Mouse (Mus musculus) layer of hippocampus, postnatal 14 days (tissue): Measurements from ENCODE around the gene Slc38a6. TPM values are rescaled to one million over a fixed set of nuclear protein-coding genes. Genes with fewer than 3 reads are reported as not detected.

Source experiments
- DNase-seq, 2 experiments: peaks; one replicate each; pipeline ENCODE4 v3.0.0; 2021 to 2022; ENCODE audit warnings: low spot score in 2 of 2, mixed read lengths in 1 of 2
- long read RNA-seq, 2 experiments: library from polyadenylated mRNA; stranded (forward); transcript quantifications; one replicate each; pipeline ENCODE4 v2.0.0; 2021
- total RNA-seq, 2 experiments: library from RNA; stranded (reverse); gene quantifications; 2 replicates each; pipeline ENCODE4 v1.2.3; 2021

Slc38a6 gene
- total RNA-seq: 10 to 100 TPM; 14.5 to 19.0 TPM
- long read RNA-seq, experiment 1, partial matches to known transcripts: 0 of 2 reads
- long read RNA-seq, experiment 1, other reads (novel, unspliced or antisense): 2 of 2 reads
- long read RNA-seq, experiment 2, partial matches to known transcripts: 0 of 2 reads
- long read RNA-seq, experiment 2, other reads (novel, unspliced or antisense): 1 of 2 reads

DNA sequence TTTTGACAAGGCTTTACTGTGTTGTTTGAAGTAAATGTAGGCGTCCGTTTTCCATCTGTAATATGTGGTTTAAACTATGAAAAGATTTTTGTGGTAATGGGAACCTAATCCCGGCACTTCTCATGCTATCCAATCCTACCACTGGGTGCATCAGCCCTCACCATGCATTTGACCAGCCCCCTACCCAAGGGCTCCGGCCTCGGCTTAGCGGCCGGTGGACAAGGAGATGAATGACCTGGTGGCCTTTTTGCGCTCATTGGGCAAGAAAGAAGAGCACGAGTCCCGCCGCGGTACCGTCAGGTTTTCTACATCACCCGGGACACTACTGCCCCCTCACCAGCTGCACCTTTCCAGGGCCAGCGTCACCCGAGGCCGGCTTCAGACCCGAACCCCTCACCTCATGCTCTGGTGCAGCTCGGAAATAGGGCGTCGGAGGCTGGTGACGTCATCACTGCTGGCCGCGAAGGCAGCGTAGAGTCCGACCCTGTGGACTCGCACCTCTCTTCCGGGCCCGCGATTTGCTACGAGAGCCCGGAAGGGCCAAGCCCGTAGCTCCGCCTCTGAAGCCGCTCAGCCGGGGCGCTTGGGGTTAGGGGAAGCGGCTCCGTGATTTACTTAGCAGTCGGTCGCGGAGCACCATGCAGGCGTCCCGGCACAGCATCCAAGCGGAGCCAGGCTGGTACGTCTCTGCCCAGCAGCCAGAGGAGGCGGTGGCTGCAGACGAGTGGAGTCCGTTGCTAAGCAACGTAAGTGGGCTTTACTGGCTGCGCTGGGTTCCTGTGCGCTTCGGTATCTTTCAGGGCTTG, at the start of gene Slc38a6, which contains the start of gene Trmt5:
TSS of gene Slc38a6 (plus strand) at position 493 of the 806 bp plus-strand sequence.
TSS of gene Trmt5 (minus strand) at position 424 of the 806 bp plus-strand sequence.
- DNase-seq: peak; percentile 93

DNA sequence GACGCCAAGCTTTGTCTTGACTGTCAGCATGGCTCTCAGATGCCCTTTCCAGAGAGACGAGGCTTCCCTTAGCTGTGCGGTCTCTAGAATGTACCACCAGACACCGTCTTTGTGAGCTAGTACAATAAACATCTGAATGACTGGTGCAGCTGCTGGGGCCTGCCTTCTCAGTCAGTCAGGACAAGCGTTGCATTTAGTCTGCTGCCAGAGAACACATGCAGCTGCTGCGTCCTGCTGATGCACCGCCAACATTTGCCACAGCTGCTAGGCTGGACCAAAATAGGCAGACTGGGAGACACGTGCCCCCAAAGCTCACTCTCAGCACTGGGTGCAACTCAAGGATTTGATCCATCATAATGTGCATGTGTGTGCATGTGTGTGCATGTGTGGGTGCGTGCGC, 44.6 kb upstream of the Slc38a6 start:
- DNase-seq: peak; percentile 34 to 62

DNA sequence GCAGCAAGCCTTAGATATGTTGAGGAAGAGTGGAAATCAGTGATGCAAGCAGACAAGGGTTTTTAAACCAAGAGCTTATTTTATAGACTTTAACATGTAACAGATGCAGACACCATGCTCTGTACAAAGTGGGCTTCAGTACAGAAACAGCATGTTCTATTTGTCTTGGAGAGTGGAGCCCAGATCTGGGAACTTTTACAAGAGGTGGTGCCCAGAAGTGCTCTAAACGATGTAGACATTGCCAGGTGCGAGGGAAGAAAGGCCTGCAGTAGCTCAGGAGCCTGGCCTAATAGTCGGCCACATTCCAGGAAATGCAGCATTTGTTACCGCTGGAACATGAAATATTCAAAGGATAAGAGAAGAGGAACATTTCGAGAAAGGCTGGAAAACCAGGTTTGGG, 40.9 kb upstream of the Slc38a6 start:
- no peak for DNase-seq

DNA sequence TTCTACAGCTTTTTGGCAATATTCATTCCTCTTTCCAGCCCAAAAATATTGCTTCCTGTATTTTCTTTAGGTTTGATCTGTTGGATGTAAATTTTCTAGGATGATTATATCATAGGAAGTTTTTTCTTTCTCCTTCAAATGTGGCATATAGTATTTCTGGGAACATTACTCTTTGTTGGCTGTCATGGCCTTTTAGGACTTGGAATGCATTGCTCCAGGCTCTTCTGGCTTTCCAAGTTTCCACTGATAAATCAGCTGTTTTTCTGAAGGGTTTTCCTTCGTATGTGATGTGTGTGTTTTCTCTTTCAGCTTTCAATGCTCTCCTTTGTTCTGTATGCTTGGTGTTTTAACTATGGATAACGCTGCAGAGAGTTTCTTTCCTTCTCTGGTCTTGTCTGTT, 31.6 kb upstream of the Slc38a6 start:
- no peak for DNase-seq

DNA sequence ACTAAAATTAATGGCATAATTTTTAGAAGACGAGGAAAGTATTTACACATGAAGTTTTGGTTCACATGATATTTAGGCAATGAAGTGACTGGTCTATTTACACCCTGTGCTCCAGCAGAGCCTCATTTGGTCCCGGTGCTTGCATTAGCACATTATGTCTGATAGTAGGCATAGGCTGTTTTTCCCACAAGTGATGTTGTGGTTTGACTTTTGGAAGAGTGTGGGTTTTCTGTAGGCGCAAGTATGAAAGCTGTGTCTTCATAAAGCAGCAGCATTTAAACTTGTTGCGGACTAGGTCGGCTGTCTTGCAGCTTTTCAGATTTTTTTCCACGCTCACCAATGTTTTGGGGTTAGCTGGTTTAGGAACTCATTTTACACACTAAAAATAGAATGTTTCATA, 27.3 kb upstream of the Slc38a6 start:
- no peak for DNase-seq

DNA sequence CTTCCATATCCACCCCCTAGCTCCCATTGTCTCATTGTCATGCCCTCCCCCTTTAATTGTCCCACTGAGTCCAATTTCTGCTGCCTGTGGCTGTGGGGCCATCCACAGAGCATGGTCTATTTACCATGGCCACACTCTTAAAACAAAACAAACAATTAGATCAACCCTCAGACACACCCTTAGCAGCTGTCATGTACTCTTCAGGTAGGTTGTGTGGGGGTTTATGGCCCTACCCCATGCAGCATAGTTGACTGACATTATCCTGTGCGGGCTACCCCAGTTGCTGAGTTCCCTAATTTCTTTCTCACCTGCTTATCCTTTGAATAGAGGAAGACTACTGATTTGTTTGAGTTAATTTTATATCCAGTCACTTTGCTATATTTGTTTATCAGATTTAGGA, 26.2 kb upstream of the Slc38a6 start:
- no peak for DNase-seq

DNA sequence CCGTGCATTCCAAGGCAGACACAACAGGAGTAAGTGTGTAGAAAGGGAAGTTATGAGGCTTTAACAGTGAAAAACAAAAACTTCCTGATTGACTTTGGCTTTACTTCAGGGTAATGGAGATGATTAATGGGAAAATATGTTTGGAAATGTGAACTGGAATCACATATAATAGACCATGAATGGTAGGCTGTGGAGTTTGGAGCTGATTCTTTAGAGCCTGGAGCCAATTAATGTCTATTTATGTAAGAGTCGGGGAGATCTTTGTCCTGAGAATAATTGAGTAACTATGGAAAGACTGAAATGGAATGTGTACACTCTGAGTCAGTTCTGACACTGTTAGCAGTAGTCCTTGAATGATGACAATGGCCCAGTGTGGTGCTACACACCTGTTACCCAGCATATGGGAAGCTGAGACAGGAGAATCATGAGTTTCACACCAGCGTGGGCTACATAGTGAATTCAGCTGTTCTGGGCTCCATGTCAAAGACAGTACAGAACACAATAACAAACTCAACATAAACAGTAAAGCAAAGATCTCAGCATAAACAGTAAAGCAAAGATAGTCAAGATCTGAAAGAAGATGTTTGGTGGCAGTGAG, 21.1 kb upstream of the Slc38a6 start:
- no peak for DNase-seq

DNA sequence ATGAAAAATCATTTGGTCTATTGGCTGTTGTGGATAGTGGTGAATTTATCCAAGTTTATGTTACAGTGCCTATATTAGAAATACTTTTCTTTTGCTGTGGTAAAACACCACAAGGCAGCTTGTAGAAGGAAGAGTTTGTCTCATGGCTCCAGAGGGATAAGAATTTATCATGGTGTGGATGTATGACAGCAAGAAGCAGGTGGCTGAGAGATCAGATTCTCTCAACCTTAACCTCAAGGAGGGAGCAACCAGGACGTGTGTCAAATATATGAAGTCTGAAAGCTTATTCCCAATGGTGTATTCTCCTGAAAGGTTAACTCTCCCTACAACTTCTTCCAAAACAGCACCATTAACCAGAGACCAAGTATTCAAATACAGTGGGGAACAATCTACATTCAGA, 20.0 kb upstream of the Slc38a6 start:
- no peak for DNase-seq

DNA sequence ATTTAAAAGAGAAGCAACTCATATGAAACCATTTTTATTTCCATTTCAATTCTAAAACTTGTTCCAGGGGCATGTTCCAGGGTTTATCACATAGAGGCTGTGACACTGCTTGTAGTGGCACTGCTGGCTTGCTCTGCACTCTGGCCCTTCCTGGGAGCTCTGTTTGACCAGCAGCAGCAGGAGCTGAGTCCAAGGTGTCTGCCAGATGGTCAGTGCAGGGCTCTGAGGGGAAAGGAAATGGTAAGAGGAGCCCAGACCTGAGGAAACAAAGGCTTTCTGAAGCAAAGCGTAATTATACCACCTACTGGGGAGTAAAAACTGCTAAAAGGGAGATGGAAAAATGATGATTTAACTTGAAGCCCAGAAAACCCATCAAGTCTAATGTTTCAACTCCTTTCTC, 18.1 kb upstream of the Slc38a6 start:
- no peak for DNase-seq

DNA sequence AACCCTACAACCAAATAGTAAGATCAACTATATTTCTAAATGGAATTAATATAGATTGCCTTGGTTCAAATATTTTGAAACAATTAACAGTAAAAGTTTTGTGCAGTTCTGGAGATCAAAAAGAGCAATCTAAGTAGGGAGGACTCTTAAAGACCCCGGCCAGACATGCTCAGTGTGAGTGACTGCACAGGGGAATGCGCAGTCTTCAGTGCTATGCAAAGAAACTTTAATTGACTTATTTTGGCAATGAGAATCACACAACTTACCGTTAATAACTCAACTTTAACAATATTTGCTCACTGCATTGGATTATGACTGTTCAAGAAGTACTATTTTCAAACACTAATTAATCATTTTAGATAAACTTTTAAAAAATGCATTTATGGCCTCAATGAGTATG, 17.0 kb upstream of the Slc38a6 start:
- no peak for DNase-seq

DNA sequence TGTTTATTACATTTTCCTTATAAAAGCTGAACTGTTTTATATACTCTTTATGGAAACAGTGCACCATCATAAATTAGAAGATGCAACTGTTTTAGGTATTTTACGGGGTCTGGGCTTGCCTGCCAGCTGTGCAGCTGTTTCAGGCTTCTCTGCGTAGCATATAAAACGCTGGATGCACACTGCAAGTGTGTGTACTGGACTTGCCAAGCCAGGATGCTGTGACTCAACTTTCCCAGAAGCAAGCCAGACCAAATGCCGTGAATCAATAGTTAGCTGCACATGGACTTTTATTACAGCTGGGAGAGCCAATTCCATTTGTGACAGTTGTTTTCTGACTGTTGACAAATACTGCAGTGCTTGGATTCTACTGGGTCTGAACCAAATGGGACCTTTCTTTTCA, 16.6 kb upstream of the Slc38a6 start:
- no peak for DNase-seq

DNA sequence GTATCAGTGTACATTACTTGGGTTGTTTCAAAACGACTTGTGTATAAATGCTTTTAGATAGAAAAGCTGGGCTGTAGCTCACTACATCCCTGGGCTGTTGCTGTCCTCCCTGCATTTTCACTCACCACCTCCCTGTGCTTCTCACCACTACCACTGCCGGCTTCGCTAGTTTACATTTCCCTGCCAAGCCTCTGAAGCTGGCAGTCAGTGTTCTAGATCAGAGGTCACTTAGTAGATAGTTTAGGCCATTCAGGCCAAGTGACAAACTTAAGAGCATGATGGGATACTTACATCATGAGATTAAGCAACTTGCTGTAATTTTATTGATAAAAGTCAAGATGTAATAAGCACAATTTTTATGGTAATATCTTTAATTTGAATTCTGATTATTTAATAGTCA, 11.7 kb upstream of the Slc38a6 start:
- no peak for DNase-seq

DNA sequence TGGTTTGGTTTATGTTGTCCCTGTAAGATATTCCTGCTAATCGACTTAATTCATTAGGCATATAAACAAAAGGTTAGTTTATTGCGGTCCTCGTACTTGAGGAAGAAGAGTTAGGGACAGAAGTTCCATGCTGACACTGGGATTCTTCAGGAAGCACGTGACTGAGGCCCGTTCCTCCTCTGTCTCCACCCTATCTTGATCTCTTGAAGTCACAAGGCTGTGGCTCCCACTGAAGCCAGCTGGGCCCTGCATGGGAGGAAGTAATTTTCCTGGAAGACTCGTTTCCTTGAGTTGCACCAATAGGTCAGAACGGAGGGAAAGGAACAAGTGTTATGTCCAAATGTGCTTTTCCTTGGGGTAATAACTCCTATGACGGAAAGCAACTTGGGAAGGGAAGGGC, 1.0 kb downstream of the Slc38a6 start:
- DNase-seq: no peak

DNA sequence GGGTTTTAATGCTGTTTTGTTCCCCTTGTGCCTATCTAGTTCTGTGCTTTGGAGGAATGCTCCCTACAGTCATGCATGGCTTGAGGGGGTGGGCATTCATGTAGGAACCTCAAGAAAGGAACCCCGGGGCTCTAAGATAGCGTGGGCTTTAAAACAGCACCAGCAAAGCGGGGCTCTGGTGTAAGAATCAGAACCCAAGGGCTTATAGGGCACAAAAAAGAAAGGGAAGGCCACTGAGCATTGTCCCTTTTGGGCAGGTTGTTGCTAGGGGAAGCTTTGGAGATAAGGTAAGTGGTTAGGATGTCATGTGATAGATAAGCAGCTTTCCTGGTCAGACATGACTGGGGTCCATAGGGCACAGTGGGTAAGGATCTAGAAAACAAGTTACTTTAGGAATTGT, 2.0 kb downstream of the Slc38a6 start:
- no peak for DNase-seq

DNA sequence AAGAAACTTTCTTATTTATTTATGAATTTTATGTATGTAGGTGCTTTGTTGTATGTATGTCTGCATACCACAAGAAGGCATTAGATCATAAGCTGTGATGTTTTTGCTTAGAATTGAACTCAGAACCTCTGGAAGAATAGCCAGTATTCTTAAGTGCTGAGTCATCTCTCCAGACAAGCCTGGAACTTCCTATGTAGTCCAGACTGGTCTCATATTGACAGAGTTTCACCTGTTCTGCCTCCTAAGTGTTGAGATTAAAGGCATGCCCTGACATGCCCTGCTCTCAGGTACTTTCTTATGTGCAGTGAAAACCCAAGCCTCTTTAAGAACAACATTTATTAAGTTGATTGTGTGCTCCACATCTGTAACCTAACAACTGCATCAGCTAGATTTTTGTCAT, 8.3 kb downstream of the Slc38a6 start:
- no peak for DNase-seq

DNA sequence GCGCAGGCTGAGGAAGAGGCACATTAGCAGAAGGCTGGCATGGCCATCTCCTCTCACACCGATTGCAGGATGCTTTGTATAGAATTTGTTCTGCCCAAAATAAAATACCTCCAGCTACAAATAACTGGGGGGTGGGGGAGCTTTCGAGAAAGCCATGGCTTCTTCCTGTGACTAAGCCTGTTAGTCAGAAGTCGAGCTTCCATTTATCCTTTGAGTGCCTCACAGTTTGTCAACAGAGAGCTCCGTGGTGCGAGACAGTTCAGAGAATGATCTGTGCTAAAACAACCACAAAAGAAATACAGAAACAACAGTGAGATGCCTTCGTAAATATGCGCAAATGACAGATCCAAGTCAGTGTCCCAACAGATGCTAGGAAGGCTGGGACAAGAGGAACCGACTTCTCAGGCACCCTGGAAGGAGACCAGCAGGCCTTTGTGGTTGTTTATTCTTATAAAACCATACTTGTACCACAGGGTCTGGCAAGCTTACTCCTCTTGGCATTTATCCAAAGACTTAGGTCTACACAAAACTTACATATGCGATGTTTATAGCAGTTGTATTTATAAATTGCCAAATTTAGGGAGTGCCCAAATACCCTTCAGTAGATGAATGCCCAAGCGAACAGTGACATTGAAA, 9.0 kb downstream of the Slc38a6 start:
- no peak for DNase-seq

DNA sequence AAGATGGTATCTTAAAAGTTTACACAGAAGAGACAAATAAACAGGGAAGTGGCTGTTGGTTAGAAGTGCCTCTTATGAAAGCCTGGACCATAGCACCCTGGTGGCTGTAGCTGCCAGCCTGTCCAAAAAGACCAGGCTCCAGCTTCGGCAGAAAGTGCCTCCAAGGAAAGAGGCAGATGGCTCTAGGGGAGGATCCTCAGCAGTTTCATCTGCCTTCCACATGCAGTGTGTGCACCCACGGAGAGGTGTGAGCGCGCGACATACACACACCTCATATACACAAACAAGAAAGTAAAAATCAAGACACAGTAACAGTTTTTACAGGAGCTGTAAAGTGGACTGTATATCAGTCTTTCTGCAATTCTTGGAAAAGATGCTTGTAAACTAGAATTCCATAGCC, 12.0 kb downstream of the Slc38a6 start:
- DNase-seq: no peak

DNA sequence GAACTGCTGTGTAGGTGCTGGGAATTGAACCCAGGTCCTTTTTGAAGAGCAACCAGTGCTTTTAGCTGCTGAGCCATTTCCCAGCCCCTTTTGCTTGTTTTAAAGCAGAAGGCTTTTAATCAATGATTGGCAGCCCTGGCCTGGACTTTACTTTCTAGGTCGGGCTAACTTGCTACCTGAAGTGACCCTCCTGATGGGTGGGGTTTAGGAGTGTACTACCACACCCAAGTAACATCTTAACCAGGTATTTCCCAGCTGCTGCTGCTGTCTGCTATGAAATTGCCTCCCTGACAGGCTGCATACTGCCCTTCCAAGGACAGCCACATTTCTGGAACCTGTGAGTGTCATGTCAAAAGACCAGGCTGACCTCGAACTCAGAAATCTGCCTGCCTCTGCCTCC, 14.0 kb downstream of the Slc38a6 start:
- DNase-seq: no peak

DNA sequence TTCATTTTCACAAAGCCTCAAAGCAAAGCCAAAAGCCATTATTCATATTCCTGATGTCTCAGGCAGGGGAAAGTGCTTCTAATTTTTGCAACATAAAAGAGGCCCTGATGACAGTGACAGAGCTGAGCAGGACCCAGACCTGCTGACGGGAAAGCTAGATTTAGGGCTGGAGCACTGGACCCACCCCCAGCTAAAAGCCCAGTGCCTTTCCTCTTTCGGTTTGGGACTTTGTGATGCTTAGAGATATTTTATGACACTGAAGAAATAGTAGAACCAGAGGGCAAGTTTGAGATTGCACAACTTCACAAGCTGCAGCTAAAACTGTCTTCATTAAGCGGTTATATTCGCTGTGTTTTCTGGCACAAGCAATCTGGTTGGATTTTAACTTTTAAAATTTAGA, 18.1 kb downstream of the Slc38a6 start:
- DNase-seq: no peak

DNA sequence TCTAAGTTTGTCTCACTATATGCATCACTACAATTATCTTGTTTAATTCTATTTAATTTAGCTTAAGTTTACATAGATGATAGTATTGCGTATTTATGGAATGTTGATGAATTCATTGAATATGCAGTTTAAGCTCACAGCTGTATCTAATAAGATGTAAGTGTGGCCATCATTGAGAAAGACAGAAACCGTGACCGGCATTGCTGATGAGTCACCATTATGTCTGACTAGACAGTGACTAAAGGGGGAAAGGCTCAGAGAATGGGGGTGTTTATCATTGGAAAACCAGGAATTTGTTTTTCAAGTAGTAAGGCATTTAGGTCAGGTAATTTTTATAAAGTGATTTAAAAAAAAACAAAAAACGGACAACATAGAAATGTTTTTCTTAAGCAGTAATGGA, 21.2 kb downstream of the Slc38a6 start:
- no peak for DNase-seq

DNA sequence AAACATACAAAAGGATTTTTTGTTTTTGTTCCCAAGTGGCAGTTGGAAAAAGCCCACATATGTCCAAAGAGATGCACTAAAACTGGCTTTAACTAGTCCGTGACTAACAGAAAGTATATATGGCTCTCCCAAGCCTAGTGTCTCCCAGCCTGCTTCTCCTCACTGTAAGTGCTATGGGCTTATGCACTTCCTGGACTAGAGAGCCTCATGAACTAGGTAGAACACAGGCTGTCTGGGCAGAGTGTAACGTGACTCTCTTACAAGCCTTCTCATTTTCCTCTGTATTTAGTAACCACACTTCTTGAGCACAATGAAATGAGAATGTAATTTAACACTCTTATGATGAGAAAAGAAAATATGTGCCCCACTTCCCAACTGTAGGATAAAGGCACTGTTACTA, 22.1 kb downstream of the Slc38a6 start:
- DNase-seq: no peak
